Mouse (Mus musculus): ENCODE measurements around the gene Rap2b.

The Rap2b gene

DNA sequence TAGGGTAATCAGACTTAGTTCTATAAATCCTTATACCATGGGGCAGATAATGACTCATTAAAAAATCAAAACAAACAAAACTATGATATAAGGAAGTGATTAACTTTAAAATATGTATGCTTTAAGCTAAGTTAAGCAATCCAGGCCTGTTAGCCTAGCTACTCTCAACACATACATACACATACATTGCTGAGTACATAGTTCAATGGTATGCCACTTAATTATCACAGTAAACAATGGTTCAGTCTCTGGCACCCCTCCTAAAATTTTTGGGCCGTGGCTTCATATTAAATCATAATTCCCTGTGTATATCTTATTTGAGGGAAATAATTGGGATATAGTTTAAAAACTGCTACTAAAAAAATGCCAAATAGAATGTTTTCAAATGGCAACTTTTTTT, at the start of gene Rap2b:
Rap2b (plus strand) TSS at position 301 of the 400 bp plus-strand sequence.
- no peak for DNase-seq (ENCODE audit: low read depth, low spot score)

- DNase-seq (ENCODE audit: low read depth, low spot score): no peak
Measured at GRCm38 (mm10) chr3:61315002-61315401, 46.4 kb upstream of the Rap2b start.

DNA sequence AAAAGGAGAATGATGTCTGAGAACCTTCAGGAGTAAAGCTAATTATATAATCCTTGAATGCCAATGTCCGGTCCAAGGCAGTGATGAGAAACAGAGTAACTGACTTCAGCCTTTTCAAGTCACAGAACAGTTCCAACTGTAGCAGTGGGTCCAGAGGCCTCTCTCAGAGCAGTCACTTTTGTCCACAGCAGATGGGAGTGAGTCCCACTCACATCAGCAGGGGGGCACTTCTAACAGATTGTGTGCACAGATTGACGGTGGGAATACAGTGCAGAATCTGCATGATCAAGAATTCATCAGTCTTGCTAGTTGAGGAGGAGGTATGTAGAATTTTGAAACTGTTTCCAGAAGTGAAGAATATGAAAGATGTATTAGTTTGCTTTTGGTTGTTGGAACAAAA, 41.4 kb upstream of the Rap2b start:
- no peak for DNase-seq (ENCODE audit: low read depth, low spot score)

DNA sequence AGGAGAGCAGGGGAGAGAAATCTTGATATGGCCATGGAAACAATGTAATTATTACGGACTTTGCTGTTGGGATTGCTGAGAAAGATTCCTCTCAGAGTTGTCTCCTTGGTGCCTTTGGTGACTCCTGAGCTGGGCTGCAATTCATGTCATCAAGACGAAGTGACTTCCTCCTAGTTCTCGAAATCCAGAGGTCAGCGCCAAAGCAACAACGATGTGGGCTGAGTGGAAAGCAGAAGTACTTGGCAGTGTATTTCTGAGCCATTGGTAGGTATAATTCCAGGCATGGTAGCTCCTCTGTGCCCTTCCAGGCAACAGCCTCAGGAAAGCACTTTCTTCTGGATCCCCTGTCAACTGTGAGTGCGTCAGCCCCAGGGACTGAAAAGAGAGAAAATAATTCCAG, 39.8 kb upstream of the Rap2b start:
- DNase-seq (ENCODE audit: low read depth, low spot score): no peak

- DNase-seq (ENCODE audit: low read depth, low spot score): no peak
Measured at GRCm38 (mm10) chr3:61336205-61336604, 25.2 kb upstream of the Rap2b start.

- no peak for DNase-seq (ENCODE audit: low read depth, low spot score)
Measured at GRCm38 (mm10) chr3:61337230-61337629, 24.2 kb upstream of the Rap2b start.

DNA sequence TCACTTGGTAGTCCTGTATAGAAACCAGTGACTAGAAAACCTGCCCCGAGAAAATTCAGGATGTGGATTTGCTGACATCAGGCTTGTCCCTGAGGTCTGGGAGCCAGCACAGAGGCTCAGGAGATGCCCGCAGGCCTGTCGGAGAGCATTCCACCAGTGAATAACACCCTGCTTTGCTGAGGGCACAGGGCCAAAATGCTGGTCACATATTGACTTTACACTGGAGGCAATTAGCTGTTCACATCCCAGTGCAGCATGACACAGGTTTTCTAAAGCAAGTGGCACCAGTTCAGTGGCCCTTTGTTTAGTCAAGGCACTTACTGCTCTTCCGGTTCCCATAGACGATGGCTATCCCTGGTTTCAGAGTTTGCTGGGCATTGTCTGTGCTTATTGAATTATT, 21.1 kb upstream of the Rap2b start:
- no peak for DNase-seq (ENCODE audit: low read depth, low spot score)

DNA sequence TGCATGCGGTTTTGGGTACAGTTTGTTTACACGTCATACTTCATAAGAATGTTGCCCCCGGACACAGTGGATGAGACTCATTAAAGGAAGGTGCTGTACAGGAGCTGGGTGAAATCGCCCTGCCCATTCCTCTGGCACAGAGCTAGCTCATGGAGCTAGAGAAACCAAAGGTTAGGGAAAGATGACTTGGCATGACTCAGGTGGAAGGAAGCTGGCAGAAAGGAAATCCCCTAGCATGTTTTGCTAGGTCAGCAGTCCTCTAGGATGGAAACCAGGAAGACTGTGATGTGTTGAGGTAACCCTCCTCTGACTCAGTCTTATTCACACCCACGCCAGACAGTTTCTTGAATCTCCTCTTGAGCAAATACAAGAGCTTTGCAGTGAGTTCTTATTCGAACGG, 17.4 kb upstream of the Rap2b start:
- DNase-seq (ENCODE audit: low read depth, low spot score): no peak

DNA sequence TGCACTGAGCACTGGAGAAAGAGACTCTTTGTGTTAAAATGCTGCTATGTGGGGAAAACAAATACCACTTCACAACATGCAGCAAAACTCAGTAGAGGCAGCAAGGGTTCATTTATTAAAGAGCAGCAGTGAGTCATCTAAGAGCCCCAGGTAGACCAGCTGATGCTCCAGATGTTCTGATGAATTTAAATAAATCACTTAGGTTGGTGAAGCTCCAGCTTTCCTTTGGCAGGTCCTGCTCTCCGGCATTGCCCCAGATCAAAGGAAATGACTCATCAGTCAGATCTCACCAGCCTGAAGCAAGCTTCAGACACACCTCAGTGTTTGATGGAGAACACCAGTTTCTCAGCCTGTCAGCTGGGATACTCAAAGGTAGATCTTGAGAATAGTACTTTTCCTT, 15.8 kb upstream of the Rap2b start:
- DNase-seq (ENCODE audit: low read depth, low spot score): peak; percentile 29

DNA sequence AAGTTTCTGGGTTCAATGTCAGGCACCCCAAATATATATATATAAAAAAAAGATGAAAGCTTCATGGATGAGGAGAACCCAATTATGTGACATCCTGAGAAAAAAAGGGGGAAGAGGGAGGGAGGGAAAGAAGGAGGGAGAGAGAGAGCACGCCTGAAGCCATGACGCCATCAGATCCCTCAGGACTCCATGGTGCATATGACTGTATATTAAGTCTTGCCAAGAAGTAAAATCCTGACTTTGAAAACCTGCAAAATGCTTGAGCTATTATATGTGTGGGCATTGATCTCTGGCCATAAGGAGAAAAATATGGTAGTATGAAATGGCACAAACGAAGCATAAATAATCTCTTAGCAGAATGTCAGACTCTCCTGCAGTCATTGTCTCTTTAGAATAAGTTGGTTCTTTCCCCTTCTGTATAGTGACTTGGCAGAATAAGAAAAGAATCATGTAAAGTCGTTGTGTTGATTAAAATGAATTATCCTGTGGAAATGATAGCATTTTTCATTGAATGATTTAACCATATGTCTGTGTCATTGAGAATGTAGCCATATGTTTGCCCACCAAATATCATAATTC, 13.3 kb upstream of the Rap2b start:
- DNase-seq (ENCODE audit: low read depth, low spot score): no peak

DNA sequence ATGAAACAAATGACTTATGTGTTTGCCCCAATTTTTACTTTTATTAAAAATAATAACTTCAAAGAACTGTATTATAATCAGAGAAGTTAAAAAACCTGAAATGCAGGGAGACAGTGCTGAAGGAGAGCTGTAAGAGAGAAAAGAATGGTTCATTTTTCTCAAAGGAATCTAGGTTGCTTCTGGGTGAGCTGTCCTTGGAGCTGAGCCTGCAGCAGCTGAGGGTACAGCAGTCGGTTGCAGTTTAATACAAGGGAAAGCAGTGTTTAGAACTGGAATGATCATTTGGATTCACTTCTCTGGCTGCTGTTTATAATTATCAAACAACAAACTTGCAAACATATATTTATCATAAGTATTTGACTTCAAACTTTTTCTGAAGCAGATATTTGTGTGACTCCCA, 12.0 kb upstream of the Rap2b start:
- DNase-seq (ENCODE audit: low read depth, low spot score): no peak

- no peak for DNase-seq (ENCODE audit: low read depth, low spot score)
Measured at GRCm38 (mm10) chr3:61355464-61355863, 6.0 kb upstream of the Rap2b start.

- peak; percentile 24 for DNase-seq (ENCODE audit: low read depth, low spot score)
Measured at GRCm38 (mm10) chr3:61358107-61358506, 3.3 kb upstream of the Rap2b start.

DNA sequence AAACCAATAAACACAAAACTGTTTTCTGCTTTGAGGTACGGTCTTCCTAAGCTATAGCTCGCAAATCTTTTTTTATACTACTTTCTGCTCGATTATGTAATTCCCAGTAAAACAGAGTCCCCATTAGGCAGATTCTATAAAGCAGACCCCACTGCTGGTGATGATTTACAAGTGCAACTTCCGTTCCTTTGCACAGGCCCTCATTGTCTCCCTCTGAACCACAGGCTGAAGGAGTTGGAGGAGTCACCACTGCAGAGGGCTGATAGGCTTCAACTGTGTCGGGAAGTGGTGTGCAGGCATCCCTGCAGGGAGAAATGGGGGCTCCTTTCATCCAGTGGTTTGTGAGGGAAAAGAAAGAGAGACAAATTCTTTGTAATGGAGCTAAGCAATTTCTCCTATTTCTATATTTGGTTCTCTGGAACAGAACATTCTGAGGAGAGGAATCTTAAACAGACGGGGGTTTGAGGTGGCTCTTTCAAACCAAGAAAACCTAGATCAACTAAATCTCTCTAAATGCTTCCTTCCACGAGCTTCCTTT, 2.6 kb upstream of the Rap2b start:
- peak; percentile 11 for DNase-seq (ENCODE audit: low read depth, low spot score)

- no peak for DNase-seq (ENCODE audit: low read depth, low spot score)
Measured at GRCm38 (mm10) chr3:61362821-61363160, 1.4 kb downstream of the Rap2b start.

DNA sequence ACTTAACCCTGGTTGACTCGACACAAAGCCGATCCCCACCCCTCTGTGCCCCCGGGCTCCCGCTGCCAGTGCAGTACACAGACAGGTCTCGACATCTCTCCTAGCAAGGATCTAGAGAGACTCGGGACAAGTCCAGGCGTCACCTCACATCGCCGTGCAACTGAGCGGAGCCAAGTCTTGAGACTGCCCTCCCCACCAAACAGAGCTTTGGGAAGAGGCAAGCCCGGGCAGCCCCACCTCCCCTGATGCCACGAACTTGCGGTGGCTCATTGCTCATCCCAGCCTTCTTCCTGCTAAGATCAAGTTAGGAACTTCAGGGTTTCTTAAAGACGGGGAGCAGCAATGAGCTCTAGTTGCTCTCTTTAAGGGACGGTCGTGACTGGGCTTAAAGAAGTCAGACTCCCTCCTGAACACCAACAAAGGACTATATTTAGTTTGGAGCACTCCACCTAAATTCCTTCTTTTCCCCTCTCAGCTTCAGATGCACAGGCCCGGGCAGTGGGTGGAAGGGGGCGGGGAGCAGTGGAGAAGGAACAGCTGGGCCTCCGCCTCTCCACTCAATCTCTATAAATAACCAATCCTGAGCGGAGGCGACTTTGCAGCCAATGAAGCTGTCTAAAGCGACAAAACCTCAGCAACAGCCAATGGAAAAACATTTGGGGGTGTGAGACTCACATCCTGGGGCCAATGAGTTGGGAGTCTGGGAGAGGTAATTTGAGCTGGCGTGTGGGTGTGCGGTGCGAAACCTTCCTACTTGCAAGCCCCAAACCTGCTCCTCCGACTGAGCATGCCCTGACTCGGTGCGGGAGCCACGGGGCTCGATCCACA, 1.9 kb downstream of the Rap2b start:
- peak; percentile 98 for DNase-seq (ENCODE audit: low read depth, low spot score)

- peak; percentile 92 for DNase-seq (ENCODE audit: low read depth, low spot score)
Measured at GRCm38 (mm10) chr3:61363989-61364660, 2.7 kb downstream of the Rap2b start.

DNA sequence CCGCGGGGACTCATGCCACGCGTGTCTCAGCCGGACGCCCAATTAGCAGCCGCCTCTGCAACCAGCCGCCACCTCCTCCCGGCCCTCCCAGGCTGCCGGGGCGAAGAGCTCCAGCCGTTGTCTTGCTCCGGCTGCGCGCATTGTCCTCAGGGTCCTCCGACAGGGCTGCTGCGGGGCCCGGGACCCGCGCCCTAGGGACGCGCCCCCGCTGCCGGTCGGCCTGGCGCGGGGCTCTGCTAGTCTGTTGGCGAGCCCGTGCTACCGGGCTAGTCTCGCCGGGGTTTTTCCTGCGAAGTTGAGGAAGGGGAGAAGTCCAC, 3.2 kb downstream of the Rap2b start:
- no peak for DNase-seq (ENCODE audit: low read depth, low spot score)

- peak; percentile 18 for DNase-seq (ENCODE audit: low read depth, low spot score)
Measured at GRCm38 (mm10) chr3:61364978-61365778, 3.7 kb downstream of the Rap2b start.

DNA sequence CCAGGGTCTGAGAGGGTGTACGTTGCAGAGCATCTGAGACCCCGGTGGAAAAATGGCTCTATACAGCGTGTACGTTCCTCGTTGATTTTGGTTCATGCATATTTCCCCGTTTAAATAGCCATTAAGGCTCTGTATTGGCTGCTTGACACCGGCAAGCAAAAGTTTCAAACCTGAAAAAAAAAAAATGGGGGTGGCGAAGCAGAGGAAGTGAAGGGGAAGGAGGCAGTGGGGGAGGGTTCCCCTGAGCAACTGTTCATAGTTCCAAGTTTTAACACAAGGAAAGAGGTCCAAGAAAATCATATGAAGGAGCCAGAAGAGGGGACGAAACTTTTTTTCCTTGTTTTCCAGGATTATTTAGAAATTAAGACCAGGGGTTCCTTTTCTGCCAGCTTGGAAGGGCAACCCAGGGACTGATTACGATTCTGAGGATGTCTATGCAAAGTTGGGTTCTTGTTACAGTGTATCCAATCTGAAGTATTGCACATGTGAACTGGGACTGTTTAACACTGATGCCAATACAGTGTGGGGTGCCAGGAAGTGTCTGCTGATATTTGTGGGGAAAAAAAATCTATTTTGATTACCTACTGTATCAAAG, 4.4 kb downstream of the Rap2b start, which contains the start of gene B430305J03Rik:
B430305J03Rik (minus strand) TSS at position 173 of the 595 bp plus-strand sequence.
- peak; percentile 19 for DNase-seq (ENCODE audit: low read depth, low spot score)

DNA sequence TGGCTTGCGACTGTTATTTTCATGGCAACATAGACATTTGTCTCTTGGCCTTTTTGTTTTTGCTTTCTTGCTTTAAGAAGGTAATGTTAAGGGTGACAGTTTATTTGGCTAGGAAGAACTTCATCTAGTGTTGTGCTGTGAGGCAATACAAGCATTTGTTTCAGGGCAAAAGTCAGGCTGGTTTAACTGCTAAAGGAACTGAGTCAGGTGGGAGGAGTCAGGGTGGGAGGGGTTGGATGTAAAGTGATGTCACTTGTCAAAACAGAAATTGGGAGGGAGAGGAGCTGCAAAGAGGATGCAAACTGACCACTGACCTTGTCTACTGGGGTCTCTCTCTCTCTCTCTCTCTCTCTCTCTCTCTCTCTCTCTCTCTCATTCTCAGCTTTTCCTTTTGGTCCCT, 7.0 kb downstream of the Rap2b start:
- no peak for DNase-seq (ENCODE audit: low read depth, low spot score)

Measured in forelimb bud, embryonic 11.5 days (tissue).